Mouse (Mus musculus): Measurements from ENCODE around the gene Eif3b. TPM values are rescaled to one million over a fixed set of nuclear protein-coding genes. Genes with fewer than 3 reads are reported as not detected.

Eif3b gene
- polyA plus RNA-seq (2015; fragmentation: Nextera tagmentation; extraction: Ambion mirVana), result 88.3 and 111 TPM in 2 replicates

DNA sequence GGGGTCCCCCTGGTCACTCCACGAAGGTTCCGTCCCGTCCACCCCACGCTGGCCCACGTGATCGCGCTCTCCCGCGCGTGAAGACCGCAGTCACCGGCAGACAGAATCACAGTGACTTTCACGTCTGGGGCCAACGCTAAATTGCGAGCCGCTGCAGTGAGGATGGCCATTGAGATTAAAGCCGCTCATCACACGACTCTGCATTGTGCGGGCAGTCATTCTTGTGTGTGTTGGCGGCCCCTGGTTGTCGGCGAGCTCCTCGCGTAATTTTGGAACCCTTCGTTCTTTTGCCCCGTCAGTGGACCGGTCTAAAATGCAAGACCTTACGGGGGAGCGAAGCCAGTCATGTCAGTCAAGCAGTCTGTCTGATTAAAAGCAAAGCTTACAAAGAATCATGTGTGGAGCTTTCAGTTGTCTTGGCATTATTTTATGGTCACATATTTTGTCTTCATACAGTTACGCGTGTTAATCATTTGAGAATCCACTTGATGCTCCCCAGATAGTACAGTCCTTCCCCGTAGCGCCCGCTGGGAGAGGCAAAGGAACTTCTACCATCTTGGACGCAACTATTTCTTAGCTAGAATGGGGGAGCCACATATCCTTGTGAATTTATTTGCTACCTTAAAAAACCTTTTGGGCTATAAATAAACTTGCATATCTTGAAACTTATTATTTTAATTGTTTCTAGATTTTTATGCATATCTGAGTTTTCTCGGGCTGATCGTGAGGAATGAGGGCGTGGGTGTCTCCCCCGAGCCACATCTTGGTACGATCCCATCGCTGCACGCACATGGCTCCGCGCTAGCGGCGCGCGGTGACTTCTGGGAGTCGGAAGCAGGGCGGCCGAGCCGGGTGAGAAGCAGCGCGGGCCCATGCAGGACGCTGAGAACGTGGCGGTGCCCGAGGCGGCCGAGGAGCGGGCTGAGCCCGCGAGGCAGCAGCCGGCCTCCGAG is at the start of gene Eif3b:
Gene Eif3b (plus strand): TSS at position 840 of the 953 bp plus-strand sequence.
- peak within 1 kb of the TSS; percentile 90 for H3K4me2 ChIP-seq
- H3K9me3 ChIP-seq, result no peaks in the 10 kb centered on the region
- H3K4me3 ChIP-seq, result peak within 1 kb of the TSS; percentile 100
- H3K27me3 ChIP-seq, result no peaks in the 10 kb centered on the region
- under 1% methylated on average over 65 of the region's 65 CpGs for WGBS
- peak within 1 kb of the TSS; percentile 94 for H3K27ac ChIP-seq (replicated peaks)
- H3K9ac ChIP-seq, result peak within 1 kb of the TSS; percentile 98
- peak; percentile 94 for ATAC-seq (ENCODE audit: low read depth)
- H3K4me1 ChIP-seq (replicated peaks), result peaks cover 36% of the 10 kb centered on the region
- peaks cover 13% of the 10 kb centered on the region for H3K36me3 ChIP-seq

- WGBS, result 89% methylated on average over 2 of the region's 2 CpGs
- H3K27ac ChIP-seq (replicated peaks), result no peak overlapping the region
- H3K9ac ChIP-seq, result no peak overlapping the region
- H3K4me2 ChIP-seq, result no peak overlapping the region
- no peak overlapping the region for H3K4me3 ChIP-seq
- ATAC-seq (ENCODE audit: low read depth), result no peak
- H3K36me3 ChIP-seq, result no peaks in the 10 kb centered on the region
- H3K27me3 ChIP-seq, result no peaks in the 10 kb centered on the region
- H3K9me3 ChIP-seq, result no peaks in the 10 kb centered on the region
- H3K4me1 ChIP-seq (replicated peaks), result peaks cover 14% of the 10 kb centered on the region; the same call in 1 of the 2 replicates
Observed at GRCm38 (mm10) chr5:140369466-140369865, 49.7 kb upstream of the Eif3b start.

DNA sequence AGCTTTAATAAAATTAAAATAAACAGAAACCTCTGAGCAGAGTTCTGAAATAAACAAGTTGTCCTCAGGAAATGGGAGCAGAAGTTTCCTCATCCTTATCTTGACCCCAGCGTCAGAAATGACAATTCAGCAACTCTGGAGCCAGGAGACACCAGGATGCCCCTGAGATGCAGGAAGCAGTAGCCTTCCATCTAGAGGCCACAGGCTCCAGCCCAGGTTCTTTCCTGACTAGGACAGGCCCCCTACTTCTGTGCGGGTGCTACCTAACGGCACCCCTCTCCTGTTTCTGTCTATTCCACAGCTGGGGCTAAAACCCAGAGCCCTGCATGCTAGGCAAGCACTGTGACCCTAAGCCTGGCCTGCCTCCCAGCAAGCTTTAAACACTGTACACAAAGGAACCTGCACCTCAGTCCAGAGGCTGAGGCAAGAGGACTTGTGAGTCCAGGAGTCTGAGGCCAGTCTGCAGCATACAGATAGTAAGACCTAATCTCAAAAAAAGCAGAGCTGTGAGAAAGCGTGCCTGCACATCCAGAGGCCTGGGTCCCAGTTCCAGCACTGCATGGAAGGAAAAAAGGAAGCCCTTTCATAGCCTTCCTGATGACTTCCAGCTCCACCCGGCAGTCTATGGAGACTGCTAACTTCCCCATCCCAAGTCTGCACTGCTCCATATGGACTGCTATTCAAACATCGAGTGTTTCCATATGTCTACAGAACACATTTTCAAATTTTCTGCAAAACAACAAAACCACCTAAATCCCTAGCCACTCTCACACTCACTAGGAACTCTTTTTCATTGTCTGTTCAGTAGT is 48.5 kb upstream of the Eif3b start:
- Histone ChIP-seq H3K27ac (replicated peaks) (no peak overlapping the region), H3K36me3 (no peaks in the 10 kb centered on the region), H3K4me2 (no peak overlapping the region), H3K27me3 (no peaks in the 10 kb centered on the region), H3K9ac (no peak overlapping the region), H3K4me3 (no peak overlapping the region), H3K9me3 (no peaks in the 10 kb centered on the region), H3K4me1 (replicated peaks) (peaks cover 22% of the 10 kb centered on the region; the same call in 1 of the 2 replicates)
- no peak for ATAC-seq (ENCODE audit: low read depth)
- WGBS, result 79% methylated on average over 6 of the region's 6 CpGs

- no peak for ATAC-seq (ENCODE audit: low read depth)
- H3K4me3 ChIP-seq, result no peak overlapping the region
- H3K36me3 ChIP-seq, result no peaks in the 10 kb centered on the region
- H3K9ac ChIP-seq, result no peak overlapping the region
- WGBS, result 91% methylated on average over 3 of the region's 3 CpGs
- H3K4me2 ChIP-seq, result no peak overlapping the region
- no peaks in the 10 kb centered on the region for H3K9me3 ChIP-seq
- H3K27me3 ChIP-seq, result no peaks in the 10 kb centered on the region
- peaks cover 22% of the 10 kb centered on the region; the same call in 1 of the 2 replicates for H3K4me1 ChIP-seq (replicated peaks)
- H3K27ac ChIP-seq (replicated peaks), result no peak overlapping the region
Observed at GRCm38 (mm10) chr5:140371671-140372070, 47.5 kb upstream of the Eif3b start.

DNA sequence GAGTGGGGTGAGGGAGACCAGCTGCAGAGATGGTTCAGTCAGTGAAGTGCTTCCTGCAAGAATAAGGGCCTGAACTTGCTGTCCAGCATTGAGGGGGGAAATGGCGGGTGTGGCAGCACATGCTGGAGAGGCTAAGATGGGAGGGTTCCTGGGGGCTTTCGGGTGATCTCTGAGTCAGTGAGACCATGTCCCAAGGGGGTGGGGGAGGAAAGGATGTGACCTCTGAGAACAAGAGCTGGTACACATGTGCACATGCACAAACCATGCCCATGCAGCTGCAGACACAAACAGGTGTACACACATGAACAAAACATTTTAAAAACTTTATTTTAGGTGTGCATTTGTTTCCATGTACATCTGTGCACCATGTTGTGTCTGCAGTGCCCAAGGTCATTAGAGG is 45.4 kb upstream of the Eif3b start:
- no peaks in the 10 kb centered on the region for H3K36me3 ChIP-seq
- no peak overlapping the region for H3K27ac ChIP-seq (replicated peaks)
- H3K27me3 ChIP-seq, result no peaks in the 10 kb centered on the region
- ATAC-seq (ENCODE audit: low read depth), result no peak
- WGBS, result 76% methylated on average over 2 of the region's 2 CpGs
- no peak overlapping the region for H3K9ac ChIP-seq
- H3K9me3 ChIP-seq, result no peaks in the 10 kb centered on the region
- H3K4me2 ChIP-seq, result no peak overlapping the region
- peaks cover 22% of the 10 kb centered on the region; the same call in 1 of the 2 replicates for H3K4me1 ChIP-seq (replicated peaks)
- no peak overlapping the region for H3K4me3 ChIP-seq

DNA sequence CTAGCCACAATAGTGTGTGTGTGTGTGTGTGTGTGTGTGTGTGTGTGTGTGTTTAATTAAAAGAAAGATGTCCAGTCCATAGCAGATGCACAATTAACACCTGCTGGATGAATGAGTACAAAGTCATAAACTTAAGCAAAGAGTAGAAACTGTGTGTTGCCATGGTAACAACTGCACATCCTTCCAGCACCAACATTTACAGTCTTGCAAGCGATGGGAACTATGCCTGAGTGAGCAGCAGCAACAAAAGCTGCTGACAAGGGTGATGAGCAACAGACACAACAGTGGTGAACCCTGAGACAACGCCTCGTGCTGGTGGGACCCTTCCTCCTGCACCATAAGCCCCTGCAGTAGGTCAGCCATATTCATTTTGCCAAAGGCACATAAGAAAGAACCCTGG is 44.9 kb upstream of the Eif3b start:
- WGBS, result 22% methylated on average over 3 of the region's 3 CpGs
- Histone ChIP-seq H3K4me2 (no peak overlapping the region), H3K9me3 (no peaks in the 10 kb centered on the region), H3K27me3 (no peaks in the 10 kb centered on the region), H3K36me3 (no peaks in the 10 kb centered on the region), H3K4me3 (no peak overlapping the region), H3K4me1 (replicated peaks) (peaks cover 22% of the 10 kb centered on the region; the same call in 1 of the 2 replicates), H3K9ac (no peak overlapping the region), H3K27ac (replicated peaks) (no peak overlapping the region)
- no peak for ATAC-seq (ENCODE audit: low read depth)

- 89% methylated on average over 4 of the region's 4 CpGs for WGBS
- H3K9ac ChIP-seq, result no peak overlapping the region
- H3K9me3 ChIP-seq, result no peaks in the 10 kb centered on the region
- H3K36me3 ChIP-seq, result no peaks in the 10 kb centered on the region
- no peak for ATAC-seq (ENCODE audit: low read depth)
- H3K4me3 ChIP-seq, result no peak overlapping the region
- no peak overlapping the region for H3K27ac ChIP-seq (replicated peaks)
- H3K4me2 ChIP-seq, result no peak overlapping the region
- H3K27me3 ChIP-seq, result no peaks in the 10 kb centered on the region
- peaks cover 22% of the 10 kb centered on the region; the same call in 1 of the 2 replicates for H3K4me1 ChIP-seq (replicated peaks)
Observed at GRCm38 (mm10) chr5:140375249-140375829, 43.8 kb upstream of the Eif3b start.

DNA sequence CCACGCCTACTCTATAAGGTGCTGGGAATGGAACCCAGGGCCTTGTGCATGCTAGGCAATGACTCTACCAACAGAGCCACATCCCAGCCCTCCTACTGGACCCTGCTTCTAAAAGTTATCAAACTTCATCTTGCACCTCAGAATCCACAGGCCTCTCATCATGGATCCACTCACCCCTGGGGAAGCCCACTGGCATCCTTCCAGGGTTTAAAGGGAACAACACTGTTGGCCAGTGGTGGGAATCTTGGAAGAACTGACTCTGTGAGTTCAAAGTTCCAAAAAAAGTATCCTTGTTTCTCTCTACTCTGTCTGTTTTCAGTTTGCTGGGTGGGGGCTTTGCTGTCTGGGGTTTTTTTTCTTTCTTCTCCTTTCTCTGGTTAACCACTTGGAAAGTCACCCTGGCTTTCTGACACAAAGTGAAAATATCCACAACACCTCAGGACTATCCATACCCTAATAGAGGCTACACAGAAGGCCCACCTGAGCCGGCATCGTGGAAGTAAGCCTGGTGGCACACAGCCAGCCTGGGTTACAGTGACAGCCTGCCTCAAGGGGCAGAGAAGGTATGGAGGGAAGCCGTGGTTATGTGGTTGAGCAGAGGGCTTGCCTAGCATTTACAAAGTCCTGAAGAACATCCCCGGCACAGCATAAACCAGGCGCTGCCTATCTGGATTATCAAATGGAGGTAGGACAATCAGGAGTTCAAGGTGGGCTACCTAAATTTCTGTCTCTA is 40.8 kb upstream of the Eif3b start:
- Histone ChIP-seq H3K27ac (replicated peaks) (no peak overlapping the region), H3K4me1 (replicated peaks) (peaks cover 19% of the 10 kb centered on the region; the same call in 1 of the 2 replicates), H3K9ac (no peak overlapping the region), H3K4me2 (no peak overlapping the region), H3K27me3 (no peaks in the 10 kb centered on the region), H3K36me3 (no peaks in the 10 kb centered on the region), H3K4me3 (no peak overlapping the region), H3K9me3 (no peaks in the 10 kb centered on the region)
- 93% methylated on average over 6 of the region's 6 CpGs for WGBS
- ATAC-seq (ENCODE audit: low read depth), result no peak

GRCm38 (mm10) chr5:140379299-140379698 is 39.8 kb upstream of the Eif3b start:
- Histone ChIP-seq H3K4me2 (no peak overlapping the region), H3K4me3 (no peak overlapping the region), H3K27ac (replicated peaks) (no peak overlapping the region), H3K27me3 (no peaks in the 10 kb centered on the region), H3K36me3 (no peaks in the 10 kb centered on the region), H3K9me3 (no peaks in the 10 kb centered on the region), H3K4me1 (replicated peaks) (peaks cover 17% of the 10 kb centered on the region), H3K9ac (no peak overlapping the region)
- ATAC-seq (ENCODE audit: low read depth), result no peak
- 83% methylated on average over 6 of the region's 6 CpGs for WGBS

GRCm38 (mm10) chr5:140381156-140381555 is 38.0 kb upstream of the Eif3b start:
- ATAC-seq (ENCODE audit: low read depth), result no peak
- no peak overlapping the region for H3K27ac ChIP-seq (replicated peaks)
- H3K9ac ChIP-seq, result no peak overlapping the region
- no peak overlapping the region for H3K4me2 ChIP-seq
- no peaks in the 10 kb centered on the region for H3K36me3 ChIP-seq
- H3K27me3 ChIP-seq, result no peaks in the 10 kb centered on the region
- no peak overlapping the region for H3K4me3 ChIP-seq
- H3K9me3 ChIP-seq, result no peaks in the 10 kb centered on the region
- WGBS, result 93% methylated on average over 7 of the region's 7 CpGs
- H3K4me1 ChIP-seq (replicated peaks), result peaks cover 7% of the 10 kb centered on the region; the same call in 1 of the 2 replicates

- no peaks in the 10 kb centered on the region for H3K36me3 ChIP-seq
- H3K9ac ChIP-seq, result no peak overlapping the region
- H3K9me3 ChIP-seq, result no peaks in the 10 kb centered on the region
- no peaks in the 10 kb centered on the region for H3K27me3 ChIP-seq
- peaks cover 17% of the 10 kb centered on the region for H3K4me1 ChIP-seq (replicated peaks)
- no peak overlapping the region for H3K27ac ChIP-seq (replicated peaks)
- ATAC-seq (ENCODE audit: low read depth), result no peak
- WGBS, result 96% methylated on average over 6 of the region's 6 CpGs
- no peak overlapping the region for H3K4me2 ChIP-seq
- no peak overlapping the region for H3K4me3 ChIP-seq
Observed at GRCm38 (mm10) chr5:140382688-140383087, 36.4 kb upstream of the Eif3b start.

Data from neural tube, embryonic 13.5 days (tissue).